Mouse (Mus musculus): ENCODE results near the gene Fcrla.

Fcrla gene

GRCm38 (mm10) chr1:170891646-170892045 lies 35.7 kb downstream of the Fcrla start:
- DNase-seq (ENCODE audit: extremely low spot score, low read depth, low spot score): no peak

- DNase-seq (ENCODE audit: extremely low spot score, low read depth, low spot score): no peak
Measured at GRCm38 (mm10) chr1:170889310-170889709, 38.1 kb downstream of the Fcrla start.

DNA sequence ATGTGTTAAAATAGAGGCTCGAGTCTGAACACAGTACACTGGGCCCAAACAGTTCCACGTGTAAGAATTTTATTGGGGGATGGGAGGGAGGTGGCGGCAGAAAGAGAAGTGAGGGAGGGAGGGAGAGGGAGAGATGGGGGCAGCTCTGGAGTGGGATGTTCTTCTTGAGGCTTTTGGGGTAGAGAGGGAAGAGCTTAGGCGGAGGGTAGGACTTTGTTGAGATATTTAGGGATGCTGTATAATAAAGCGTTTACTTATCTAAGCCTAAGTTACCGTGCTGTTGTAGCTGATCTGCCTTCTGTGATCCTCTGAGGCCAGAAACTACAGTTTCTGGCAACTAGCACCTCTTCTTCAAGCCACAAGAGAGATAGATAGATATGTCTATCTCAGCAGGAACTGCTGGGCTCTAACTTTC lies 41.3 kb downstream of the Fcrla start:
- no peak for DNase-seq (ENCODE audit: extremely low spot score, low read depth, low spot score)

- no peak for DNase-seq (ENCODE audit: extremely low spot score, low read depth, low spot score)
Measured at GRCm38 (mm10) chr1:170884978-170885561, 42.3 kb downstream of the Fcrla start, which contains the start of the genes Gm26620 and Dusp12. TSS of gene Gm26620 (plus strand) at chr1:170885065. TSS of gene Dusp12 (minus strand) at chr1:170885540.

DNA sequence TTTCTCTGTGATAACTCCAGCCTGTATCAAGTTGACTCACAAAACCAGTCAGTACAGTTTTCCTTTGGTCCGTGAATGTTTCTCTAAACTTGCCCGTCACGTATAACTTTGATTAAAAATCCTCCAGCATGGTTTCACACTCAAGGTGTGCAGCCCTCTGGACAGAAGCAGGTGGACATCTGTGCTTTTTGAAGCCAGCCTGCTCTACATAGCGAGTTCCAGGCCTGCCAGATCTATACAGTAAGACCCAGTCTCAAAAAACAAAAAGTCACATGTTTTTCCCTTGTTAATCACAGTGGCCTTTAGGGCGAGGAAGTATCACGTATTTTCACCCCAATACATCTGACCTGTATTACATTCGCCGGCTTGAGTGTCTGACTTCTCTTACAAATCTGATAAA lies 43.0 kb downstream of the Fcrla start:
- no peak for DNase-seq (ENCODE audit: extremely low spot score, low read depth, low spot score)

DNA sequence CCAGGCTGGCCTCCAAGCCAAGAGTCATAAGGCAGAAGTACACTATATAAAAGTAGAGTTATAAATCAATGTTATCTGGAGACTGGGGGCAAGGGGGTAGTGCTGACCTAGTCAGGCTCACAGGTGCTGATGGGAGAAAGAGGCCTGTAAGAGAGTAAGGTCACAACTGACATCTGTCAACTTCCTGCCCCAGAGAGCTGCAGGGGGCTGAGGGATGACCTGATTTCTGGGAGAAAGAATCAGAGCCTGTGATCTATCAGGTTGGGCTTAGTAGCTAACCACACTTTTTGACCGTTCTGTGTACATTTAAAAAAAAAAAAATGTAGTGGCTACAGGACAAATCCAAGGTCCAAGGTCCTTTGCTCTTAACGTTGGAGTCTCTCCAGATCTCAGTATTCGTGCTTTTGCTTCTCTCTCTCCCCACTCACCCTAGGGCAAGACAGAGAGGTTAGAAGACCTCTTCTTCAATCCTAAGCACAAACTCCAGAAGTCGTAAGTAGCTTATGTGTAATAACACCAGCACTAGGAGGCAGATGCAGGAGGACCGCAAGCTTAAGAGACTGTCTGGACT lies 44.4 kb downstream of the Fcrla start:
- DNase-seq (ENCODE audit: extremely low spot score, low read depth, low spot score): no peak

- DNase-seq (ENCODE audit: extremely low spot score, low read depth, low spot score): no peak
Measured at GRCm38 (mm10) chr1:170876906-170877305, 50.5 kb downstream of the Fcrla start.

DNA sequence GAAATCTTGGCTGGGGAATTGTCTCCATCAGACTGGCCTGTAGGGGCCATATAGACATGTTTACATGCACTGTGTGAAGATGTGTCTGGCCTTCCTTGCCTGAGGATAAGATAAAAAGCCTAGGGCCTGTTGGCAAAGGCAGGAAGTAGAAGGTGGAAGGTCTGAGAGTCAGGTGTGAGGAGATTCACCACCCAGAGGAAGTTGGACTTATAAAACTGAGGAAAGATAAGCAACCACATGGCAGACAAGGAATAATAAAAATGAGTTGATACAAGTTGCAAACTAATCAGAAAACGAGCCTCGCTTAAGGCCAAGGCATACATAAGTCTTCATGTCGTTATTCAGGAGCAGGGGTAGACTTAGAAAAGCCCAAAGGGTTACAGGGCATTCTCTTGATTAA lies 51.7 kb downstream of the Fcrla start:
- DNase-seq (ENCODE audit: extremely low spot score, low read depth, low spot score): no peak

DNA sequence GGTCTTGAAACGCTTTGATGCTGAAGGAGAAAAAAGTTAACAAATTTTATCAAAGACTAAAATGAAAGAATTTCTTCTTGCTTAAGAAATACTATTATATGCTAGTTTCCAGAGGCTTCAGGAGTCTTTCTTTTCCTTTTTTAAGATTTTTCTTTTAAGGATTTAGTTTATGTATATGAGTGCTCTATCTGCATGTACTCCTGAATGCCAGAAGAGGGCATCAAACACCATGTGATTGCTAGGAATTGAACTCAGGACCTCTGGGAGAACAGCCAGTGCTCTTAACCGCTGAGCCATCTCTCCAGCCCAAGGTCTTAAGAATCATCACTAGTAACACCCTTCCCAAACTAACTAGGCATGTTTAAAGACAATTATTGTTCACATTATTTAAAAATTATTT lies 55.4 kb downstream of the Fcrla start:
- DNase-seq (ENCODE audit: extremely low spot score, low read depth, low spot score): no peak

DNA sequence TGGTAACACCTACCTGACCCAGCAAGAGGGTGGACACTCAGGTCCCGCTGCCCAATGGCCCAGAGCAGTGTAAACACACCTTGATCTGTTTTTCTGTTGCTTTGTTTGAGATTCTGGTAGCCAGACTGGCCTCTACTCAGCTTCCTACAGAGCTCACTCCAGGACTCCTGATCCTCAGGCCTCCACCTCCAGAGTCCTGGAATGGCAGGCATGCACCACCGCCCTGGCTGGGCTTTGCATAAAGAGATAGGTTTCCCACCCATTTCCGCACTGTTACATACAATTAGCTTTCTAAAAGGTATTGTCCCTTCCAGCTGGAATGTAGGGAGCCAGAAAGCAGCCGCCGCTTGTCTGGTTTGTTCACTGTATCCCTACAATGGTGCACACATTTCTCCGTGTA lies 56.0 kb downstream of the Fcrla start:
- no peak for DNase-seq (ENCODE audit: extremely low spot score, low read depth, low spot score)

- DNase-seq (ENCODE audit: extremely low spot score, low read depth, low spot score): no peak
Measured at GRCm38 (mm10) chr1:170868905-170869283, 58.5 kb downstream of the Fcrla start.

- DNase-seq (ENCODE audit: extremely low spot score, low read depth, low spot score): peak; percentile 81
Measured at GRCm38 (mm10) chr1:170868107-170868904, 59.1 kb downstream of the Fcrla start.

DNA sequence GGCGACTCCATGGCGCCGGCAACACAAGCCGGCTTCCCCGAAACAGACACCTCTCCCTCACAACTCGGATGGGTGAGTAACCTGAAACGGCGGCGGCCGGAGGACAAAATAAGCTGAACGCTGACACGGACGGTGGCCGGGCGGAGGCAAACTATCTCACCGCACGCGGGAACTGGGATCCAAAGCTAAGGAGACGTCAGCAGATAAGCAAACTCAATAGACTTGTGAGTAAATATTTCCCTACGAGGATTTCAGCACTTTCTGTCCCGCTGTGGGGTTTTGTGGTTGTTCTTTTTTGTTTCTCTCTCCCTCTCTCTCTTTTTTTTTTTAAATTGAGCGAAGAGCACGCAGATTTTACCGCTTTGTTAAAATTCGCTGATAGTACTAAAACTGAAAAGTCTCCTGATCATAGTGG lies 59.7 kb downstream of the Fcrla start, which contains the start of gene Atf6:
Gene Atf6, minus strand, starts transcription at position 81 of the 415 bp plus-strand sequence.
- peak; percentile 61 for DNase-seq (ENCODE audit: extremely low spot score, low read depth, low spot score)

All from hindlimb bud, embryonic 11.5 days (tissue).